Mouse (Mus musculus) G1E (cell line): ENCODE data around the gene Hmgcl.

Experiments
- CTCF ChIP-seq: IDR thresholded peaks from 2 replicates; pipeline ENCODE4 v1.5.1; 2012; ENCODE audit warnings: low read depth, low read length, inconsistent platforms, mixed read lengths
- GATA1 ChIP-seq: IDR thresholded peaks from 2 replicates; pipeline ENCODE4 v1.6.1; 2012; ENCODE audit warnings: borderline replicate concordance, low read length, inconsistent platforms, mixed read lengths
- GATA2 ChIP-seq: IDR thresholded peaks from 2 replicates; pipeline ENCODE4 v1.6.1; 2012; ENCODE audit warnings: low read depth, low read length, inconsistent platforms, borderline replicate concordance

DNA sequence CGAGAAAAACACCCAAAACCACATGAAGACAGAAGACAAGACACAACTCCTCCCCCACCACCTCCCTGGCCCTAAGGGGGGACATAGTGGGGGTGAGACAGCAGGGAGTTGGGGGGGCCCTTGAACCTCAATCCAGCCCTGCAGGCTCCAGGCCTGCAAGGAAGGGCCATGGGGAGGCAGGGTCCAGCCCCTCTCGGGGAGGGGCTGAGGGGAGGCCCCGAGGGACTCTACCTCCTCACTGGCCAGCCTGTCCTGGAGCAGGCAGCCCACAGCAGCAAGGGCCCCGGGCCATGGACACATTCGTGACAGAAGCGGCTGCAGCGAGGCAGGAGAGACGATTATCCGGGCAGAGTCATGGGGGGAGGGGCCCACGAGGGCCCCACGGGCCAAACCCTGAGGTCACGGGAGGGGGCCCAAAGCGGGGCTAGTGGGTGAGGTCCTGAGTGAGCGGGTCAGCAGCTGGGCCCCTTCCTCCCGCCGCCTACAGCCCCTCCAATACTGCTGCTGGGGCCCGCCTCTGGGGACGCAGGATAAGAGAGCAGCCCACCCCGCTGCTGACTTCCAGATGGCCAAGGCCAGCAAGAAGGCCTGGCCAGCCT is 22.1 kb downstream of the Hmgcl start:
- TF ChIP-seq GATA2 (no peak), CTCF (no peak), GATA1 (no peak)
